Mouse (Mus musculus) heart, adult 2 months (tissue): ENCODE results near the gene Zzef1. TPM values are rescaled to one million over a fixed set of nuclear protein-coding genes. Genes with fewer than 3 reads are reported as not detected.

Source experiments
- DNase-seq, 2 experiments: peaks; one replicate each; pipeline ENCODE4 v3.0.0; 2021
- H3K27ac ChIP-seq: fragments of 200-600 bp; 2 replicates; pipeline ENCODE4 v1.8.1; 2022
- H3K27me3 ChIP-seq: fragments of 200-500 bp; 2 replicates; pipeline ENCODE4 v1.6.1; 2012; ENCODE audit warnings: mild to moderate bottlenecking, low read length, inconsistent platforms, mixed read lengths; ENCODE audit not compliant: control insufficient read depth, insufficient read depth
- H3K36me3 ChIP-seq: fragments of 200-500 bp; 2 replicates; pipeline ENCODE4 v1.6.1; 2012; ENCODE audit warnings: low read length, inconsistent platforms; ENCODE audit not compliant: control insufficient read depth, insufficient read depth
- H3K4me1 ChIP-seq: fragments of 200-500 bp; 2 replicates; pipeline ENCODE4 v1.6.1; 2011; ENCODE audit warnings: low read length; ENCODE audit not compliant: control insufficient read depth, insufficient read depth
- H3K4me3 ChIP-seq: fragments of 200-600 bp; 2 replicates; pipeline ENCODE4 v1.8.1; 2022
- H3K79me2 ChIP-seq: fragments of 200-500 bp; replicated peaks from 2 replicates; pipeline ENCODE4 v1.6.1; 2012; ENCODE audit warnings: mild to moderate bottlenecking, inconsistent platforms, low read length, moderate library complexity, mixed read lengths; ENCODE audit not compliant: control insufficient read depth, insufficient read depth
- H3K9ac ChIP-seq: fragments of 200-500 bp; 2 replicates; pipeline ENCODE4 v1.6.1; 2012; ENCODE audit warnings: low read depth, mild to moderate bottlenecking, control low read depth, inconsistent platforms, low read length, mixed read lengths
- CTCF ChIP-seq: fragments of 200-600 bp; IDR thresholded peaks from 2 replicates; pipeline ENCODE4 v1.8.1; 2022; ENCODE audit warnings: antibody characterized with exemption, mild to moderate bottlenecking, moderate library complexity
- EP300 ChIP-seq: fragments of 200-500 bp; IDR thresholded peaks from 2 replicates; pipeline ENCODE4 v1.6.1; 2011; ENCODE audit warnings: low read depth, low read length, control low read depth; ENCODE audit not compliant: insufficient read depth
- POLR2A ChIP-seq: fragments of 200-500 bp; IDR thresholded peaks from 2 replicates; pipeline ENCODE4 v1.6.1; 2011; ENCODE audit warnings: mild to moderate bottlenecking, low read depth, low read length, control low read depth; ENCODE audit not compliant: insufficient read depth
- WGBS: fragments of 180-500 bp; shearing (Covaris S2); methylation state at CpG from one replicate; pipeline ENCODE4 v1.1.7; 2018; 5-methylcytosine and 5-hydroxymethylcytosine counted together
- intact Hi-C: fragments of 180-260 bp; cut with DNase I; formaldehyde crosslinking; loops from one replicate; pipeline ENCODE4 v1.15.1; 2025
- polyA plus RNA-seq: library from polyadenylated mRNA; depleted of rRNA; stranded (reverse); fragments of >200 nt; gene quantifications from 2 replicates; pipeline ENCODE4 v1.2.3, GENCODE M21; 2012
- total RNA-seq, 2 experiments: library from RNA; stranded (reverse); gene quantifications; 2 replicates each; pipeline ENCODE4 v1.2.3; 2021

Gene Zzef1
- total and polyA plus RNA-seq, 3 experiments = 14.1 to 17.5 (median 17.4) TPM

DNA sequence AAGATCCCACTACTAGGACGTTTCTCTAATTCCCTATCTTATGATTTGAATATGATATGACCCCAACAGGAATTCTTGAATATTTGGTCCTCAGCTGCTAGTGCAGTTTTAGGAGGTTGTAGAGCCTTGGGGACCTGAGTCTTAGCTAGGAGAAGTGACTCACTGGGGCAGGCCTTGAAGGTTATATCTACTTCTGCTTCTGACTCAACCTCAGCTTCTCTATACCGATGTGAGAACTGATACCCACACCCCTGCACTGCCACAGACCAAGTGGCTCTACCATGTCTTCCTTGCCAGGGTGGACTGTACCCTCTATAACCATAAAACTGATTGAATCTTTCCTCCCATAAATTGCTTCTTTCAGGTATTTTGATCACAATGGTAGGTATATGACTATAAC is 13.9 kb upstream of the Zzef1 start:
- Histone ChIP-seq H3K79me2 (no peaks in the 10 kb centered on the region), H3K4me1 (no peaks in the 10 kb centered on the region), H3K27me3 (no peaks in the 10 kb centered on the region), H3K36me3 (no peaks in the 10 kb centered on the region), H3K4me3 (no peak overlapping the region), H3K9ac (no peak overlapping the region), H3K27ac (no peak overlapping the region)
- WGBS = 59% methylated on average over 2 of the region's 2 CpGs
- intact Hi-C loops = no loop called here
- no peak for DNase-seq
- TF ChIP-seq POLR2A = no peak
- no peak for TF ChIP-seq CTCF
- TF ChIP-seq EP300 = no peak

DNA sequence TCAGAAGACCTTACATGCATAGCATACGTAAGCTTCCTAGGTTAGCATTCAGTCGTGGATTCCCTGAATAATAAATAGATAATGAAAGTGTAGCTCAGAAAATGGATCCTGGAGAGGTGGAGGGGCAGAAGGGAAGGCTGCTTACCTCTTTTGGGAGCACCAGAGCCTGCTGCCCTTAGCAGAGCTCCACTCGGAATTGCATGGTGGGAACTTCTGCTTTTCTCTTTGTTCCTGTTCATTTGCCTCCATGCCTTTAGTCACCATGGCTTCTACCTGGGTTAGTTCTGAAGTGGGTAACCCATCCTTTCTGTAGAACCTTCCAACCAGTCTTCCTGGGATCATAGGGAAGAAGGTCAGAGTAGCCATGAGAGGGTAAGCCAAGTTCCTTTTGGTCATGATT is 13.5 kb upstream of the Zzef1 start:
- no peak overlapping the region for H3K27ac ChIP-seq
- no peaks in the 10 kb centered on the region for H3K4me1 ChIP-seq
- no peak overlapping the region for H3K9ac ChIP-seq
- TF ChIP-seq CTCF (no peak), POLR2A (no peak), EP300 (no peak)
- no peaks in the 10 kb centered on the region for H3K79me2 ChIP-seq
- no peaks in the 10 kb centered on the region for H3K27me3 ChIP-seq
- no peak overlapping the region for H3K4me3 ChIP-seq
- DNase-seq = no peak
- intact Hi-C loops = no loop called here
- WGBS = 90% methylated on average over 3 of the region's 3 CpGs
- no peaks in the 10 kb centered on the region for H3K36me3 ChIP-seq

DNA sequence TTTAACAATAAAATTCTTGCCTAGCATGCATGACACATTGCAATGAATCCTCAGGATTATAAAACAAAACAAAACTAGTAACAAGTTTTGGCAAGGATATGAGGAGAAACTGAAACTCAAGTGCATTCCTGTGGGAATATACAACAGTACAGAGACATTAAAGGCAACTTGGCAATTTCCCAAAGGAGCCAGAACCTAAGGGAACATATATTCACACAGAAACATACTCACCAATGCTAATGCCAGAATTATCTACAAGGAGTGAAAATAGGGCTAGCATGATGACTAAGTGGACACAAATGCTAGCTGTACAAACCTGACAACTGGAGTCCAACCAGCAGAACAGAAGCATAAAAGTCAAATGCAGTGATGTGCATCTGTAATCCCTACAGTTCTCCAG is 4.0 kb upstream of the Zzef1 start:
- Histone ChIP-seq H3K4me1 (no peaks in the 10 kb centered on the region; the same call in 1 of the 2 replicates), H3K79me2 (peaks cover 5% of the 10 kb centered on the region), H3K4me3 (no peak overlapping the region), H3K27ac (no peak overlapping the region), H3K27me3 (no peaks in the 10 kb centered on the region), H3K9ac (no peak overlapping the region), H3K36me3 (no peaks in the 10 kb centered on the region)
- DNase-seq = no peak
- no peak for TF ChIP-seq POLR2A
- no peak for TF ChIP-seq EP300
- TF ChIP-seq CTCF = no peak
- intact Hi-C loops = loop anchor here (10.0 kb wide), 2 partner anchors 187 to 347 kb away; partner anchors contain the start of genes Mybbp1a and Ube2g1

DNA sequence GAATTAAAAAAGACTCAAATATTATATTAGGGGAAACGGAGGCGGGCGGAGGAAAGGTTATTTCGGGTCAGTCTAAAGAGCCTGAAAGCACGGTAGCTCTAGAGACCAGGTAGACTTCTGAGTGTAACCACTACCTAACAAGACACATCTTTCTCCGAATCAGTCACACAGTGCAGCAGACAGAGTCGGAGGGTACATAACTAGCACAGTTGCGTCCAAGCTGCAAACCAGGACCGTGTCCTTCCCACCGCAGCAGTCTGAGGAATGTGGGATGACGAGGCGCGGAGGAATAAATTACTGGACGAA is 924 bp upstream of the Zzef1 start:
- peak overlapping the region; percentile 92 for H3K27ac ChIP-seq
- no peaks in the 10 kb centered on the region for H3K27me3 ChIP-seq
- WGBS = 14% methylated on average over 14 of the region's 14 CpGs
- H3K4me1 ChIP-seq = peaks cover 3% of the 10 kb centered on the region
- TF ChIP-seq POLR2A (no peak), CTCF (no peak), EP300 (no peak)
- H3K36me3 ChIP-seq = peaks cover 12% of the 10 kb centered on the region
- peaks cover 9% of the 10 kb centered on the region for H3K79me2 ChIP-seq
- intact Hi-C loops = loop anchor here (5.0 to 10.0 kb wide), 3 partner anchors 103 to 350 kb away; partner anchors contain the start of genes Ankfy1, Mybbp1a and Ube2g1
- no peak for DNase-seq
- peak overlapping the region; percentile 78 for H3K9ac ChIP-seq
- peak overlapping the region; percentile 74 for H3K4me3 ChIP-seq

DNA sequence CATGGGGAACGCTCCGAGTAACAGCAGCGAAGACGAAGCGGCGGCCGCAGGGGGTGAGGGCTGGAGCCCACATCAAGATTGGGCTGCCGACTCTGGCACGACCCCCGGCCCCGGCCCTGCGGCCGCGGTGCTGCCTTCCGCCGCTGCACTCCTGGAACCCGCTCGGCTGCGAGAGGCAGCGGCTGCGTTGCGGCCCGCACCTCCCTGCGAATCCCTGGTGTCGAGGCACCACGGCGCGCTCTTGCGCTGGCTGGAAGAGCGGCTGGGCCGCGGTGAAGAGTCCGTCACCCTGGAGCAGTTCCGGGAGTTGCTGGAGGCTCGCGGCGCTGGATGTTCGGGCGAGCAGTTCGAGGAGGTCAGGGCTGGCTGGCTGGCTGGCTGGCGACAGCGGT is 266 bp downstream of the Zzef1 start:
- H3K27ac ChIP-seq = peak overlapping the region; percentile 92
- peaks cover 3% of the 10 kb centered on the region for H3K4me1 ChIP-seq
- TF ChIP-seq CTCF (no peak), POLR2A (no peak), EP300 (no peak)
- peak overlapping the region; percentile 74 for H3K4me3 ChIP-seq
- peak overlapping the region; percentile 97 for H3K9ac ChIP-seq
- H3K36me3 ChIP-seq = peaks cover 13% of the 10 kb centered on the region
- H3K79me2 ChIP-seq = peaks cover 14% of the 10 kb centered on the region
- under 1% methylated on average over 42 of the region's 42 CpGs for WGBS
- intact Hi-C loops = loop anchor here (5.0 to 10.0 kb wide), 3 partner anchors 104 to 351 kb away; partner anchors contain the start of genes Ankfy1, Mybbp1a and Ube2g1
- no peaks in the 10 kb centered on the region for H3K27me3 ChIP-seq
- no peak for DNase-seq

DNA sequence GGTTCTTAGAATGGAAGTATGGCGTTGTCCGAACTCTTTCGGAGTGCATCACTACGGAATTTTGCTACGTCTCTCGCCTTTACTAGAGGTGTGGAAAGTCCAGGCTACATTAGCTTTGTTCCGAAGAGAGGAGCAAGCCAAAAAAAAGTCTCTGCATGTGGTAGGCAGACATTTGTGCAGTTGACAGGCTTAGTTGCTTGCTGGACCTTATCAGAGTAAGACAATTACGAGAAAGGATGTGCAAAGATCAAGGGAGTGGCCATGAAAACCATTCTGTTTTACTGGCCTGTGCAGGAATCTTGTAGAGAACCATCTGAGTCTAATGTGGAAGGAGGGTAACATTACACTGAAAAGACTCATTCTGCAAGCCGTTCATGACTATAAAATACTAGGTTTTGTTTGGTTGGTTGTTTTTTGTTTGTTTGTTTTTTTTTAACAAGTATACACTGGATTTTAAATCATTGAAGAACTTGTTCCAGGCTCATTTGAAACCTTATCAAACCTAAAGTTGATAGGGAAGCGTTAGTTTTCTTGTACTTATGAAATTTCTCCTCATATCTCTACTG is 830 bp downstream of the Zzef1 start:
- Histone ChIP-seq H3K27me3 (no peaks in the 10 kb centered on the region), H3K4me3 (peak overlapping the region; percentile 74), H3K36me3 (peaks cover 13% of the 10 kb centered on the region), H3K9ac (peak overlapping the region; percentile 97), H3K27ac (peak overlapping the region; percentile 92), H3K79me2 (peaks cover 14% of the 10 kb centered on the region), H3K4me1 (peaks cover 3% of the 10 kb centered on the region)
- DNase-seq = no peak
- TF ChIP-seq EP300 (no peak), CTCF (no peak), POLR2A (no peak)
- 8% methylated on average over 10 of the region's 10 CpGs for WGBS
- intact Hi-C loops = loop anchor here (5.0 to 10.0 kb wide), 3 partner anchors 105 to 352 kb away; partner anchors contain the start of genes Ankfy1, Mybbp1a and Ube2g1

DNA sequence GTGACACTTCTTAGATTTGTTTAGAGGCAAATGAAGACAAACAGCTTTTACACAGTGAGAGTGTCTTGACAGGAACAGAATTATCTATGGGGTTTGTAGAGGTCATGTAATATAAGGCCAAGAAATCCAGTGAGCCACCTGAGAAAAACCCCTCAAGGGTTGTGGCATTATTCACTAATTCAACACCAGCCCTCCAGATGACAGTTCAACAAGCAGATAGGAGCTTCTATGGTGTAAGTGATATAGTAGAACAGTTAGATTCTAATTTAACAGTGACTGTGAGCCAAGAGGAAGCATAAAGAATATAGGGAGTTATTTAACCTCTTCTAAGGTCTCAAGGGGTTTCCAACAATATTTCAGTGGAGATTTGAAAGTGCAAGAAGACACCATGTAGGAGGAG is 2.1 kb downstream of the Zzef1 start:
- Histone ChIP-seq H3K27ac (no peak overlapping the region), H3K36me3 (peaks cover 13% of the 10 kb centered on the region), H3K79me2 (peaks cover 14% of the 10 kb centered on the region), H3K27me3 (no peaks in the 10 kb centered on the region), H3K4me1 (peaks cover 10% of the 10 kb centered on the region), H3K9ac (no peak overlapping the region), H3K4me3 (no peak overlapping the region)
- TF ChIP-seq EP300 = no peak
- intact Hi-C loops = loop anchor here (5.0 to 10.0 kb wide), 3 partner anchors 106 to 353 kb away; partner anchors contain the start of genes Ankfy1, Mybbp1a and Ube2g1
- no peak for DNase-seq
